Mouse (Mus musculus) lung, adult 2 months (tissue): ENCODE measurements around the gene Cgas.

Experiments used
- CTCF ChIP-seq: fragments of 200-500 bp; IDR thresholded peaks from 2 replicates; pipeline ENCODE4 v1.5.1; 2011; ENCODE audit warnings: mild to moderate bottlenecking, low read length, control low read depth; ENCODE audit not compliant: insufficient read depth
- POLR2A ChIP-seq: fragments of 200-500 bp; IDR thresholded peaks from 2 replicates; pipeline ENCODE4 v1.6.1; 2011; ENCODE audit warnings: low read depth, mild to moderate bottlenecking, control low read depth, low read length, borderline replicate concordance; ENCODE audit errors: extremely low read depth

DNA sequence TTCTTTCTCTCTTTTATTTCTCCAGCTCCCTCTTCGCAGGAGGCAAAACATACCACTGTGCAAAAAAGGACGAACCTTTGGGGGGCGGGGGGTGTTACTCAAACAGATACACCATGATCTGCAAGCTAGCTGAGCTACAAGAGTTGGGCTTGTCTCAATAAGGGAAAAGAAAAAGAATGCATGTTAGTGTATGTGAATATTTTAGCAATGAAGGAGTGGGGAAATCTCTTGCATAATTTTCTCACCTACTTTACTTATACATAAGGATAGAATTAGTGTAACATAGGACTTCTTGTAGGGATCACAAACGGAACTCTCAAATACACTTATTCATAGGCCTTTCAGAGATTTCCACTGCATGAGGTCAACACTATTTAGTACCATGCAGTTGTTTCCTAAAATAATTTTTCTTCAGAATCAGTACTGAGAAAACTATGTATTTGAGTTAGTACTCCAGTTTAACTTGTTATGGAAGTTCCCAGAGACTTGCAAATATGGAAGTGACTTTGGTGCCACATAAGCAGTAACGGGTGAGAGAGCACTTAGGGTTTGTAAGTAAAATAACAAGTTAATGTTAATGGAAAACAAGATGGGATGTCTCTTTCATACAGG is 31.8 kb upstream of the Cgas start:
- TF ChIP-seq CTCF (no peak), POLR2A (no peak)
